Mouse (Mus musculus): ENCODE results near the gene Fars2. TPM values are rescaled to one million over a fixed set of nuclear protein-coding genes. Genes with fewer than 3 reads are reported as not detected.
"Not testable (repeated sequence)": the region's sequence is repeated elsewhere in the genome, so short reads cannot be mapped to it uniquely, and the experiment has no call there.

Fars2 gene
- polyA plus RNA-seq, 1 experiment from 2014 or later: 42.7 TPM

DNA sequence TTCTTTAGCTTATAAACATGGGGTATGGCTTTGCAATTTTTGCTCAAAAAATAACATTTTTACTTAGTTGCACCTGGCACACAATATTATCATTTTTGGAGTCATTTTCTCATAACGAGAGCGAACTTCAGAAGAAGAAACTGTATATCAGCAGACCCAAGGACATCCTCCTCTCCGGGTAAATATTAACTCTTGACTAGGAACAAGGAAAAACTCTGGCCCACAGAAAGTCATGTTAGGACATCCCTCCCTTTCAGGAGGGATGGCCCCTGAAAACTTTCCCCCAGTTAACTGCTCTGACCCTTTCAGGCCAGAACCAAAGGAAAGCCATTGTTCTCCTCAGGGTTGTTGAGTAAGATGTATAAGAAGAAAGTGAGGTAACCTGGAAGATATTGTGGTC lies 348.9 kb downstream of the Fars2 start:
- H3K4me3 ChIP-seq (ENCODE audit: low read depth, low read length); ATAC-seq (replicated peaks; ENCODE audit: insufficient number of reproducible peaks, low FRiP score, low TSS enrichment); H3K27ac ChIP-seq (ENCODE audit: low read depth, low read length); H3K4me1 ChIP-seq (ENCODE audit: control insufficient read depth, insufficient read depth, low read length); H3K27me3 ChIP-seq (ENCODE audit: control insufficient read depth, insufficient read depth, low read length); H3K9ac ChIP-seq (ENCODE audit: low read depth, low read length); H3K4me2 ChIP-seq; H3K36me3 ChIP-seq (ENCODE audit: control insufficient read depth, insufficient read depth, low read length); H3K9me3 ChIP-seq (replicated peaks; ENCODE audit: control insufficient read depth, low read length): not testable (repeated sequence)
- WGBS (ENCODE audit: insufficient replicate concordance): 89% methylated on average over 3 of the region's 3 CpGs

DNA sequence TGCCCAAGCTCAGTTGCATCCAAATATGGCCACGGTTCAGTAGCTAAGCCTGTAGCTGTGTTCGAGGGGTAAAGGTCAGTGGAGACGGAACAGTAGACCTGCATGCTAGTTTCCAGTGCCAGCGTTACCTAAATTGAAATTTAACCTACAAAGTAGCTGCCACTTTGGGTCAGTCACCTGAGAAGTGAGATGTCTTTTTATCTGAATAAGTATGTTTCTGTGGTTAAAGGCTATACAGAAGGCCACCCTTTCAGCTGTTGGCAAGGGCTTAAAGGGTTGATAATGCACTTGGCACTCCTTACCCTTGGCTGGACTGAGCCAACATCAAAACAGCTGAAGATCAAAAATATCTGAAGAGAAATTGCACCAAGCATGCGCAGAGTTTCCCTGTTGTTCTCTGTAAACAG lies 349.3 kb downstream of the Fars2 start:
- Histone ChIP-seq H3K9me3 (replicated peaks; ENCODE audit: control insufficient read depth, low read length) (no peaks in the 10 kb centered on the region), H3K4me3 (ENCODE audit: low read depth, low read length) (no peak overlapping the region), H3K27me3 (ENCODE audit: control insufficient read depth, insufficient read depth, low read length) (no peaks in the 10 kb centered on the region), H3K9ac (ENCODE audit: low read depth, low read length) (no peak overlapping the region), H3K36me3 (ENCODE audit: control insufficient read depth, insufficient read depth, low read length) (no peaks in the 10 kb centered on the region), H3K4me2 (no peak overlapping the region), H3K4me1 (ENCODE audit: control insufficient read depth, insufficient read depth, low read length) (0 out of 2 replicates have a peak, but pooled peaks cover 5% of the 10 kb centered on the region), H3K27ac (ENCODE audit: low read depth, low read length) (no peak overlapping the region)
- ATAC-seq (replicated peaks; ENCODE audit: insufficient number of reproducible peaks, low FRiP score, low TSS enrichment): no peak
- WGBS (ENCODE audit: insufficient replicate concordance): 88% methylated on average over 5 of the region's 5 CpGs

DNA sequence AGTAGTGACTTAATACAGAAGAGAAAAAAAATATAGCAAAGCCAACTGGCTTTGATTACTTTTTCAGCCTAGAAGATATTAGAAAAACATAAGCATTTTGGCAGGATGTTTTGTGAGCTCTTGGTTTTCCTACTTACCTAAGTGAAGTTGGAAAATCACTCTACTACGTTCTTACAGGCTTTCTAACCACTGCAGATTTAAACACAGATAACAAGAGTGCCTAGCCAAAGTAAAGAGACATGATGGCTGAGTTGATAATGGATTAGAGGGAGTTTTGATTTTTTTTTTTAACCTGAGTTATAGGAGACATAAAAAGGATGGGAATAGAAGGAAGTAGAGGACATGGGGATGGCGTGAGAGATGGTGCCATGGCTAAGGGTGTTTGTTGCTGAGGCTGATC lies 350.6 kb downstream of the Fars2 start:
- Histone ChIP-seq H3K27ac (ENCODE audit: low read depth, low read length) (no peak overlapping the region), H3K4me2 (no peak overlapping the region), H3K36me3 (ENCODE audit: control insufficient read depth, insufficient read depth, low read length) (no peaks in the 10 kb centered on the region), H3K9me3 (replicated peaks; ENCODE audit: control insufficient read depth, low read length) (no peaks in the 10 kb centered on the region), H3K27me3 (ENCODE audit: control insufficient read depth, insufficient read depth, low read length) (no peaks in the 10 kb centered on the region), H3K4me3 (ENCODE audit: low read depth, low read length) (no peak overlapping the region), H3K9ac (ENCODE audit: low read depth, low read length) (no peak overlapping the region), H3K4me1 (ENCODE audit: control insufficient read depth, insufficient read depth, low read length) (0 out of 2 replicates have a peak, but pooled peaks cover 5% of the 10 kb centered on the region)
- no peak for ATAC-seq (replicated peaks; ENCODE audit: insufficient number of reproducible peaks, low FRiP score, low TSS enrichment)
- 63% methylated on average over 2 of the region's 2 CpGs for WGBS (ENCODE audit: insufficient replicate concordance)

DNA sequence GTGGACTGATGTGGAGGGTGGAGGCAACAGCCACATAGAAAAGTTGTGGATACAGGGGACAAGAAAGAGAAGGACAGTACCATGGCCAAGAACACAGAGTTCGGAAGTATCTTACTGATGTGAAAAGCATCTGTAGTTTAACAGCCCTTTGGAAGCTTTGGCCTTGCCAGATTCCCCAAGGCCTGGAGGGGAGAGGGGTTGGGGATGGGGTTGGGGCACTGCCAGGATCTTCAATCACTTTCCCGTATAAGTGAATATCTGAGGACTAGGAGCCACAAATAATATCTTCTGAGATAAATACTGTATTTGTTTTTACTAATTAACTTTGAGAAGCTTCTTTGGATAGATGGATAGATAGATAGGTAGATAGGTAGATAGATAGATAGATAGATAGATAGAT lies 351.8 kb downstream of the Fars2 start:
- ATAC-seq (replicated peaks; ENCODE audit: insufficient number of reproducible peaks, low FRiP score, low TSS enrichment): no peak
- H3K27me3 ChIP-seq (ENCODE audit: control insufficient read depth, insufficient read depth, low read length): no peaks in the 10 kb centered on the region
- 86% methylated on average over 2 of the region's 2 CpGs for WGBS (ENCODE audit: insufficient replicate concordance)

DNA sequence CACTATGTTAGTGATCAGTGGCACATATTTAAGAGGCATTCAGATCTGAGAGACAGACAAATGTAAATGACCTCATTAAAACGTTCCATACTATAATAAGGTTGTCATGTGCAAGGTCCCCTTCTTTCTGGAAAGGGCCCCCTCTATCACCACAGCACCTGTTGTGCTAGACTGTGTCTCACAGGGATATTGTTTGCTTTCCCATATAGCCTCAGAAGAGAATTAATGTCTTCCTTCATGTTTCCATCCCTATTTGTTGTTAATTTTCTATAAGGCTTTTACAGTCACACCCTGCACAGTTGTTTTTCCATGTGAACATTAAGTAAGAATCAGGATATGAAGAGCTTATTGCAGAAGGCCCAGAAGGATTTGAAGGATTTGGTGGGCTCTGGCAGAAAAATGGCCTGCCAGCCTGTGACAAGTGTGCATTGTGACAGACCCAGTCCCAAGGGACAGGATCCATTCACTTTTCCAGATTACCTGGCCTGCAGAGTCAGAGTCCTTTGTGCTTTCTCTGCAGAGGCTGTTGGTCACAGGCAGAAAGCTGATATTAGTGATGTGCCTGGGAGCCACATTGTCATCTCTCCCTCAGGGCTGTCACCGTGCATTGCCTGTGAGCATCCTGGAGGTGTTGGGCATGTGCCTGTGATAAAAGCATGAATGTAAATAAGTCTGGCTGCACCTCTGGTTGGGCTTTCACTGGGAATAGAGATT lies 352.4 kb downstream of the Fars2 start:
- Histone ChIP-seq H3K4me3 (ENCODE audit: low read depth, low read length) (no peak overlapping the region), H3K27ac (ENCODE audit: low read depth, low read length) (no peak overlapping the region), H3K36me3 (ENCODE audit: control insufficient read depth, insufficient read depth, low read length) (no peaks in the 10 kb centered on the region), H3K4me1 (ENCODE audit: control insufficient read depth, insufficient read depth, low read length) (no peaks in the 10 kb centered on the region), H3K9me3 (replicated peaks; ENCODE audit: control insufficient read depth, low read length) (no peaks in the 10 kb centered on the region), H3K4me2 (no peak overlapping the region), H3K27me3 (ENCODE audit: control insufficient read depth, insufficient read depth, low read length) (no peaks in the 10 kb centered on the region), H3K9ac (ENCODE audit: low read depth, low read length) (no peak overlapping the region)
- 72% methylated on average over 2 of the region's 2 CpGs for WGBS (ENCODE audit: insufficient replicate concordance)
- ATAC-seq (replicated peaks; ENCODE audit: insufficient number of reproducible peaks, low FRiP score, low TSS enrichment): no peak

More for the DNA sequence above, 351.8 kb downstream of the Fars2 start:
- Histone ChIP-seq H3K4me1 (ENCODE audit: control insufficient read depth, insufficient read depth, low read length) (0 out of 2 replicates have a peak, but pooled peaks cover 1% of the 10 kb centered on the region), H3K4me3 (ENCODE audit: low read depth, low read length) (no peak overlapping the region), H3K36me3 (ENCODE audit: control insufficient read depth, insufficient read depth, low read length) (no peaks in the 10 kb centered on the region), H3K27ac (ENCODE audit: low read depth, low read length) (no peak overlapping the region), H3K9me3 (replicated peaks; ENCODE audit: control insufficient read depth, low read length) (no peaks in the 10 kb centered on the region), H3K9ac (ENCODE audit: low read depth, low read length) (no peak overlapping the region), H3K4me2 (no peak overlapping the region)

DNA sequence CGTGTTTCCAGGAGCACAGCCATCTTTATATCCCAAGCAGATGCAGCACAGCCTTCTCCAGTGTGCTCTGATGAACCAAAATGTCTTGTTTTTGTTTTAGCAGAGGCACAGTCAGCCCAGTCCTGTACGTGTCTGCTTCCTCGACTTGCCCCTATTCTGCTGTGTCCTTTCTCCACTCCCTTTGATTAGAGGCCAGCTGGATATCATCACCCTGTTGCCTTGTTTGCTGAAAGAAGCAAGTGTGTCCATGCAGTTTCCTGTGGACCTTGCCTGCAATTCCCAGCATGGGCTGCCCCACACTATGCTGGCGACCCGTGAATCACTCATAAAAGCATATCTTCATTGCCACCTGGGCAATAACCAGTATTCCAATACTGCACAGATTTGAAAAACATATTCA lies 360.4 kb downstream of the Fars2 start:
- H3K27ac ChIP-seq (ENCODE audit: low read depth, low read length): no peak overlapping the region
- H3K27me3 ChIP-seq (ENCODE audit: control insufficient read depth, insufficient read depth, low read length): no peaks in the 10 kb centered on the region
- no peaks in the 10 kb centered on the region for H3K9me3 ChIP-seq (replicated peaks; ENCODE audit: control insufficient read depth, low read length)
- no peak overlapping the region for H3K4me2 ChIP-seq
- WGBS (ENCODE audit: insufficient replicate concordance): 36% methylated on average over 5 of the region's 5 CpGs
- no peaks in the 10 kb centered on the region for H3K36me3 ChIP-seq (ENCODE audit: control insufficient read depth, insufficient read depth, low read length)
- H3K4me3 ChIP-seq (ENCODE audit: low read depth, low read length): no peak overlapping the region
- H3K4me1 ChIP-seq (ENCODE audit: control insufficient read depth, insufficient read depth, low read length): peaks cover 7% of the 10 kb centered on the region
- H3K9ac ChIP-seq (ENCODE audit: low read depth, low read length): no peak overlapping the region
- no peak for ATAC-seq (replicated peaks; ENCODE audit: insufficient number of reproducible peaks, low FRiP score, low TSS enrichment)

DNA sequence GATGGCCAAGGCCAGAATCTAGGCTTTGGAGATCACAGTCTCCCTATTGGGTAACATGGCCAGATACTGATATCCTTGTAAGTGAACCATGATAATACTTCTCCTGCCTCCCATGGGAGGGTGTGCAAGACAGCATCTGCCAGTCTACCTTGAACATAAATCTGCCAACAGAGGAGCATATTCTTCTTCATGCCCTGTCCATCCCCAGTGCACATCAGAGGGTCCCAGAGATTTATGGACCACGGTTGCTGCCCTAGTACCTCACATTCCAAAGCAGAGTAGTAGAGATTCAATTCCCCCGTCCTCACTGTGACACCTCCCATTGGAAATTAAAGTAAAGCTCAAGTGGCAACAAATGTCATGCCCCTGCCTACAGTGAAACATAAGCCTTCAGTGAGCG lies 361.0 kb downstream of the Fars2 start:
- Histone ChIP-seq H3K9me3 (replicated peaks; ENCODE audit: control insufficient read depth, low read length) (no peaks in the 10 kb centered on the region), H3K27me3 (ENCODE audit: control insufficient read depth, insufficient read depth, low read length) (no peaks in the 10 kb centered on the region), H3K9ac (ENCODE audit: low read depth, low read length) (no peak overlapping the region), H3K4me1 (ENCODE audit: control insufficient read depth, insufficient read depth, low read length) (peaks cover 7% of the 10 kb centered on the region), H3K4me2 (no peak overlapping the region), H3K4me3 (ENCODE audit: low read depth, low read length) (no peak overlapping the region), H3K27ac (ENCODE audit: low read depth, low read length) (no peak overlapping the region), H3K36me3 (ENCODE audit: control insufficient read depth, insufficient read depth, low read length) (no peaks in the 10 kb centered on the region)
- WGBS (ENCODE audit: insufficient replicate concordance): 60% methylated on average over 3 of the region's 3 CpGs
- ATAC-seq (replicated peaks; ENCODE audit: insufficient number of reproducible peaks, low FRiP score, low TSS enrichment): no peak

DNA sequence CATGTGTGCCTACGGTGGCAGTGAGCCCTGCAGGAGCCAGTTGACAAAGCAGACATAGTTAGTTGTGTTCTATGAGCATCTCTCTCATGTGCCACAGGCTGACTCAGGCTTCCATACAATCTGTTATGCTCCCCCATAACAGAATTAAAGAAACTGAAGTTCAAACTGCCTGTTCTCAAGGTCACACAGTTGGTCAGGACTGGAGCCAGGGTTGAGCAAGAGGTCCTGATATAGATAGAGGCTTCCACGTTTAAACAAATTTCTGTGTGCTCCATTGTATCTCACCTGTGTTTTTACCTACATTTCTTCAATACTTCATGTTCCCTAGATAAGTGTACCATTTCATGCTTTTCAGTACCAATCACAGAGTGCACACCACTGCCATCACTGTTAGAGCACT lies 362.9 kb downstream of the Fars2 start:
- no peak overlapping the region for H3K27ac ChIP-seq (ENCODE audit: low read depth, low read length)

DNA sequence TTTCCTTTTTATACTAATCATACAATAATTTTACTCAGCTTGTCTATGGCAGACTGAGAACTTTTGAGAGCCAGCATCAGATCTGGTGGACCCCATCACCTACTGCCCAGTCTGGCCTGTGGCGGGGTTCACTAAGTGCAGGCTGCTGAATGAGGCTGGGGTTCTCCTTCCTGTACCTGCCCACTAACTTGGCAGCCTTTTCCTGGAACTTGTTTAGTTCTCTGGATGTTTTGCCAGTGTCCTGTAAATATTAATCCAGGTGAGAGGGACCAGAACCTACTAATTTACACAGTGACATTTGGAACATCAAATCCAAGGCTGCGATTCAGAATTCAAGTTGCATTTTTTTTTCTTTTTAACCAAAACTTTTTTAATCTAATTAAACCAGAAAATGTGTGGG lies 367.2 kb downstream of the Fars2 start:
- Histone ChIP-seq H3K36me3 (ENCODE audit: control insufficient read depth, insufficient read depth, low read length) (no peaks in the 10 kb centered on the region), H3K27ac (ENCODE audit: low read depth, low read length) (no peak overlapping the region), H3K4me1 (ENCODE audit: control insufficient read depth, insufficient read depth, low read length) (0 out of 2 replicates have a peak, but pooled peaks cover 4% of the 10 kb centered on the region), H3K9ac (ENCODE audit: low read depth, low read length) (no peak overlapping the region), H3K9me3 (replicated peaks; ENCODE audit: control insufficient read depth, low read length) (no peaks in the 10 kb centered on the region), H3K4me2 (no peak overlapping the region), H3K27me3 (ENCODE audit: control insufficient read depth, insufficient read depth, low read length) (no peaks in the 10 kb centered on the region), H3K4me3 (ENCODE audit: low read depth, low read length) (no peak overlapping the region)
- 97% methylated on average over 2 of the region's 2 CpGs for WGBS (ENCODE audit: insufficient replicate concordance)
- no peak for ATAC-seq (replicated peaks; ENCODE audit: insufficient number of reproducible peaks, low FRiP score, low TSS enrichment)

More for the DNA sequence above, 362.9 kb downstream of the Fars2 start:
- H3K9ac ChIP-seq (ENCODE audit: low read depth, low read length): no peak overlapping the region
- peaks cover 7% of the 10 kb centered on the region for H3K4me1 ChIP-seq (ENCODE audit: control insufficient read depth, insufficient read depth, low read length)
- no peaks in the 10 kb centered on the region for H3K36me3 ChIP-seq (ENCODE audit: control insufficient read depth, insufficient read depth, low read length)
- no peak overlapping the region for H3K4me2 ChIP-seq
- no peak for ATAC-seq (replicated peaks; ENCODE audit: insufficient number of reproducible peaks, low FRiP score, low TSS enrichment)
- no peaks in the 10 kb centered on the region for H3K9me3 ChIP-seq (replicated peaks; ENCODE audit: control insufficient read depth, low read length)
- no peak overlapping the region for H3K4me3 ChIP-seq (ENCODE audit: low read depth, low read length)
- WGBS (ENCODE audit: insufficient replicate concordance): 84% methylated on average over 2 of the region's 2 CpGs
- no peaks in the 10 kb centered on the region for H3K27me3 ChIP-seq (ENCODE audit: control insufficient read depth, insufficient read depth, low read length)

All from heart, embryonic 11.5 days (tissue).